Comparison of ENCODE assay signal across 1 mouse cellular context in the genomic region with DNA sequence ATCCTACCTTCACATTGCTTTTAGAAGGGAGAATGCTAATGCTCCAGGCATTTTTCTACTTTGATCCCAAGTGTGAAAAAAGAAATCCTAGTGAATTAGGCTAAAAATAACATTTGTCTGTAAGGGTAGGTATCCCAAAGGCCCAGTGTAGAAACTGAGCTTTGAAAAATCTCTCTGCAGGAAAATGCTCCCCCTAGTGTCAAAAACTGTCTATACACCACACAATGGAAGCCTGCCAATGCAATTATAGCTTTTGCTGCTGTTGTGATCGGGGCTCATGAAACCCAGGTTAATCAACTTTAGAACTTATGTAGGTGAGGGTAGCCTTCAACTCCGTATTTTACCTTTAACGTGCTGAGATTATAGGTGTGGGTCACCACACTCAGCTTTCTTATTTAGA.
TF ChIP-seq lines count a peak whose summit lies in the region.

No protein-coding gene starts in this region.

TF ChIP-seq in MEL, 35 proteins besides CTCF, POLR2A, EP300 and RAD21 (continued from another document):
- TF ChIP-seq POLR2AphosphoS5 (IDR thresholded peaks at IDR 0.05; ENCODE audit: borderline replicate concordance, low read depth, low read length) (no peak), SIN3A (IDR thresholded peaks at IDR 0.05; ENCODE audit: low read length) (peak; percentile 76), MYC (IDR thresholded peaks at IDR 0.05; ENCODE audit: low read depth, low read length) (no peak), ZC3H11A (IDR thresholded peaks at IDR 0.05; ENCODE audit: low read depth, low read length) (peak; percentile 98), USF2 (IDR thresholded peaks at IDR 0.05; ENCODE audit: borderline replicate concordance in 1 of 2, insufficient read depth in 1 of 2, low read depth in 1 of 2, low read length in 2 of 2) (no peak), CHD2 (IDR thresholded peaks at IDR 0.05; ENCODE audit: low read length) (no peak), JUND (IDR thresholded peaks at IDR 0.05; ENCODE audit: low read depth, low read length) (peak; percentile 75; the same call in 1 of the 2 replicates), ZKSCAN1 (IDR thresholded peaks at IDR 0.05; ENCODE audit: low read depth, low read length) (no peak), E2F4 (IDR thresholded peaks at IDR 0.05; ENCODE audit: borderline replicate concordance, low read depth, low read length) (no peak), BHLHE40 (IDR thresholded peaks at IDR 0.05; ENCODE audit: borderline replicate concordance, low read depth, low read length) (peak; percentile 58; the same call in 1 of the 2 replicates), POLR2AphosphoS2 (IDR thresholded peaks at IDR 0.05; ENCODE audit: low read length) (no peak), TAL1 (IDR thresholded peaks at IDR 0.05; ENCODE audit: low read length) (no peak), MEF2A (IDR thresholded peaks at IDR 0.05; ENCODE audit: extremely low read depth, insufficient replicate concordance, low read depth, low read length, poor library complexity, severe bottlenecking) (no peak), NELFE (IDR thresholded peaks at IDR 0.05; ENCODE audit: low read depth, low read length) (no peak), USF1 (IDR thresholded peaks at IDR 0.05; ENCODE audit: low read depth, low read length) (peak; percentile 26; the same call in 1 of the 2 replicates), MAFK (IDR thresholded peaks at IDR 0.05; ENCODE audit: borderline replicate concordance, low read depth, low read length) (no peak), MAZ (IDR thresholded peaks at IDR 0.05; ENCODE audit: low read depth, low read length) (peak; percentile 50; the same call in 1 of the 2 replicates)
